Mouse (Mus musculus): Measurements from ENCODE around the gene Rngtt. TPM values are rescaled to one million over a fixed set of nuclear protein-coding genes. Genes with fewer than 3 reads are reported as not detected.

Rngtt gene
- 9.0 TPM for polyA plus RNA-seq (2014; fragmentation: Illumina TruSeq; extraction: RNeasy Lipid Tissue Mini Kit (QIAGEN cat#74804); ENCODE audit: low read depth, low replicate concordance)

GRCm38 (mm10) chr4:33309764-33310757, at the start of gene Rngtt:
Rngtt (plus strand) TSS chr4:33310311.

GRCm38 (mm10) chr4:33290002-33290401, 20.1 kb upstream of the Rngtt start, which contains the start of gene Pnrc1:
Pnrc1 (minus strand) TSS chr4:33290163.

Other genes starting within 250 kb of the Rngtt start
- 2.9 TPM for gene Gabrr2, start 247.3 kb upstream of the Rngtt start, polyA plus RNA-seq (2014; fragmentation: Illumina TruSeq; extraction: RNeasy Lipid Tissue Mini Kit (QIAGEN cat#74804); ENCODE audit: low read depth, low replicate concordance)
- not detected for gene Gabrr1, start 177.8 kb upstream of the Rngtt start, polyA plus RNA-seq (2014; fragmentation: Illumina TruSeq; extraction: RNeasy Lipid Tissue Mini Kit (QIAGEN cat#74804); ENCODE audit: low read depth, low replicate concordance)
- 30.3 TPM for gene Pm20d2, start 120.6 kb upstream of the Rngtt start, polyA plus RNA-seq (2014; fragmentation: Illumina TruSeq; extraction: RNeasy Lipid Tissue Mini Kit (QIAGEN cat#74804); ENCODE audit: low read depth, low replicate concordance)
- gene Srsf12, start 101.3 kb upstream of the Rngtt start, polyA plus RNA-seq (2014; fragmentation: Illumina TruSeq; extraction: RNeasy Lipid Tissue Mini Kit (QIAGEN cat#74804); ENCODE audit: low read depth, low replicate concordance): not detected
- 96.1 TPM for gene Pnrc1, start 20.1 kb upstream of the Rngtt start, polyA plus RNA-seq (2014; fragmentation: Illumina TruSeq; extraction: RNeasy Lipid Tissue Mini Kit (QIAGEN cat#74804); ENCODE audit: low read depth, low replicate concordance)